Mouse (Mus musculus): Measurements from ENCODE around the gene Zc3h15. TPM values are rescaled to one million over a fixed set of nuclear protein-coding genes. Genes with fewer than 3 reads are reported as not detected.

The Zc3h15 gene
- total and polyA plus RNA-seq, 2 experiments from 2014 or later, result 18.1 to 83.1 TPM

DNA sequence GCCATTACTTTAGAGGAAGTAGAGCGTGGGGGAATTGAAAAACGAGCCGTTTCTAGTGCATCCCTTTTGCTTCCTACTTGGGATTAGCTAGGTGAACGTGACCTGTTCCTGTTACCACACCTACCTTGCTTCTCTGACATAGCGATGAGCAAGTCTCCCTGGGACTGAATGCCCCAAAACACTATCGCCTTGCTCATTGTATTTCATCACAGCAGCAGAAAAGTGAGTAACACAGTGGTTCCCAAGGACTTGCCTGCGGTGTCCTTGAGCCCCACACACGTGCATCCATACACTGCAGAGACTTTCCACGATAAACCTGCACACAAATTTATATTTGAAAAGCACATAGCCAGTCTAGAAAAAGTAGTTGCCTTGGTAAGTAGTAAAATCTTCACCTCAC lies 30.7 kb downstream of the Zc3h15 start:
- Histone ChIP-seq H3K4me3 (ENCODE audit: low read depth, low read length) (no peak overlapping the region), H3K27me3 (ENCODE audit: control insufficient read depth, insufficient read depth, low read length) (no peaks in the 10 kb centered on the region), H3K27ac (ENCODE audit: low read depth) (no peak overlapping the region), H3K4me2 (ENCODE audit: low read depth, low read length) (no peak overlapping the region), H3K36me3 (replicated peaks; ENCODE audit: control insufficient read depth, insufficient read depth, low read length) (no peaks in the 10 kb centered on the region; the same call in 1 of the 2 replicates), H3K4me1 (ENCODE audit: control insufficient read depth, insufficient read depth) (peaks cover 13% of the 10 kb centered on the region; the same call in 1 of the 2 replicates), H3K9me3 (replicated peaks; ENCODE audit: control insufficient read depth, low read length) (no peaks in the 10 kb centered on the region), H3K9ac (replicated peaks; ENCODE audit: low read depth, low read length) (no peak overlapping the region)
- no peak for ATAC-seq (ENCODE audit: insufficient read depth, low read depth)
- TF ChIP-seq EP300 (IDR thresholded peaks at IDR 0.05; ENCODE audit: low read depth) (no peak), CTCF (IDR thresholded peaks at IDR 0.05; ENCODE audit: low read depth) (no peak)
- no peak for DNase-seq (ENCODE audit: low spot score)
- 92% methylated on average over 9 of the region's 9 CpGs for WGBS

DNA sequence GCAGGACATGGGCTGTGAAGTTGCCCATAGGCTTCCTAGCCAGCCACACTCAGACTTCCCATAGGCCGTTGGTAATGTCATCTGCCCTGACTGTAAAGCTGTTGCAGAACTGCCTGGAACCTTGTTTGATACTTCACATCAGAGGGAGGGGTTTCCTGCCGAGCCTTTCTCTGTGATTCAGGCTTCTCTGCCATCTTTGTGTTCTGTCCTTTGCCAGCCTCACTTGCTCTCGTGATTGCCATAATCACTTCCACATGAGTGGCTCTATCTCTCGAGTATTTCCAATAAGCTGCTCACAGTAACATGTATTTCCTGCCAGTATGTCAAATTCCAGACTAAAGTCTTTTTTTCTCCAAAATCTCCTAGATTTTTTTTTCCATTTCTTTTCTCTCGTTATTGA lies 31.4 kb downstream of the Zc3h15 start:
- DNase-seq (ENCODE audit: low spot score) (no peak), ATAC-seq (ENCODE audit: insufficient read depth, low read depth) (no peak)
- Histone ChIP-seq H3K4me1 (ENCODE audit: control insufficient read depth, insufficient read depth) (peaks cover 13% of the 10 kb centered on the region; the same call in 1 of the 2 replicates), H3K4me3 (ENCODE audit: low read depth, low read length) (no peak overlapping the region), H3K9ac (replicated peaks; ENCODE audit: low read depth, low read length) (no peak overlapping the region), H3K27ac (ENCODE audit: low read depth) (no peak overlapping the region), H3K4me2 (ENCODE audit: low read depth, low read length) (no peak overlapping the region), H3K36me3 (replicated peaks; ENCODE audit: control insufficient read depth, insufficient read depth, low read length) (no peaks in the 10 kb centered on the region; the same call in 1 of the 2 replicates), H3K9me3 (replicated peaks; ENCODE audit: control insufficient read depth, low read length) (no peaks in the 10 kb centered on the region), H3K27me3 (ENCODE audit: control insufficient read depth, insufficient read depth, low read length) (no peaks in the 10 kb centered on the region)
- TF ChIP-seq CTCF (IDR thresholded peaks at IDR 0.05; ENCODE audit: low read depth) (no peak), EP300 (IDR thresholded peaks at IDR 0.05; ENCODE audit: low read depth) (no peak)
- WGBS, result 38% methylated on average over 5 of the region's 5 CpGs

DNA sequence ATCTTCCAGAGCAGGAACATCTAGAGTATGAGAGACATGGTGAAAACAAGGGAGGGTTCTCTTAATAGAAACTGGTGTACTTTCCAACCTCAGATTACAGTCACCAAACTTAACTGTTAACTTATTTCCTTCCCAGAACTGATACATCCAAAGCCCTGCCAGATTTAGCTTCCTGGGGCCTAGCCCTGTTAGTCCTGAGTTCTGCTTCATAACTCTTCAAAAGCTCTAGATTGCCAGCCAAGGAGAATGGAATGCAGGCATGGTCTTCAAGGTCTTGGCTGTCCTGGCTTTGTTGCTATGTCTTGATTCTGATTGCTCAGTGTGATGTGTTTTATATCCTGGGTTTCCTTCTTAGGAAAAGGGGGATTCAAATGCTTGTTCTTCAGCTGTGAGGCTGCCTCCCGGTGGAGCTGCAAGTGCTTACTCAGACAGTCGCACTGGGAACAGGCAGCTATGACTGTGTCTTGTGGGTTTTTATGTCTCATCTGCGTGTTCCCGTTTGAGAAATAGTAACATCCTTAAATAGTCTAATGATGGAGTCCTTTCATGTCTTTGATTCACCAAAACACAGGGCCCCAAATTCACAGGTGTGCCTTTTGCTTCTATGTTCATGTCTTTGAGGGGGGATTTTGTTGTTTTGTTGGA lies 32.1 kb downstream of the Zc3h15 start:
- Histone ChIP-seq H3K36me3 (replicated peaks; ENCODE audit: control insufficient read depth, insufficient read depth, low read length) (no peaks in the 10 kb centered on the region; the same call in 1 of the 2 replicates), H3K4me1 (ENCODE audit: control insufficient read depth, insufficient read depth) (peaks cover 13% of the 10 kb centered on the region; the same call in 1 of the 2 replicates), H3K27ac (ENCODE audit: low read depth) (0 out of 2 replicates have a peak overlapping the region, but pooled peaks have one; percentile 22), H3K27me3 (ENCODE audit: control insufficient read depth, insufficient read depth, low read length) (no peaks in the 10 kb centered on the region), H3K4me3 (ENCODE audit: low read depth, low read length) (no peak overlapping the region), H3K4me2 (ENCODE audit: low read depth, low read length) (no peak overlapping the region), H3K9me3 (replicated peaks; ENCODE audit: control insufficient read depth, low read length) (no peaks in the 10 kb centered on the region), H3K9ac (replicated peaks; ENCODE audit: low read depth, low read length) (no peak overlapping the region)
- WGBS, result 81% methylated on average over 4 of the region's 4 CpGs
- TF ChIP-seq CTCF (IDR thresholded peaks at IDR 0.05; ENCODE audit: low read depth), result no peak
- no peak for TF ChIP-seq EP300 (IDR thresholded peaks at IDR 0.05; ENCODE audit: low read depth)
- ATAC-seq (ENCODE audit: insufficient read depth, low read depth), result no peak
- no peak for DNase-seq (ENCODE audit: low spot score)

DNA sequence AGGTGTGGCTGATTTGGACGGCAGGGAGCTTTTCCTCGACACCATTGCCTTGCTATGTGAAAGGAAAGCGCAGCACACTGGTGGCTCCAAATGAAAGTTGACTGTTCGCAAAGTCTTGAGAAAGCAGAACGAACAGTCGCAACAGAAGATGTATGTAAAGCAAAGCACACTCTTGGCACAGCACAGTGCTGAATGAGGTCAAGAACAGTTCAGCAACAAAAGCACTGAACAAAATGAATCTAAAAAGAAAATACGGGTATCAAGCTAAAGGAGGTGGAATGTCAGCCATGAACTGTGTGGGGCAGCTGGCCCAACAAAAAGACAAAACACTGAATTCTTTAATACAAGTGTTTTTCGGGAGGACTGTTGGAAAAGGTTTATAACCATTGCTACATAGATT lies 37.1 kb downstream of the Zc3h15 start:
- no peaks in the 10 kb centered on the region for H3K36me3 ChIP-seq (replicated peaks; ENCODE audit: control insufficient read depth, insufficient read depth, low read length)
- H3K27ac ChIP-seq (ENCODE audit: low read depth), result no peak overlapping the region
- DNase-seq (ENCODE audit: low spot score) (no peak), ATAC-seq (ENCODE audit: insufficient read depth, low read depth) (no peak)
- WGBS, result 76% methylated on average over 8 of the region's 8 CpGs
- TF ChIP-seq EP300 (IDR thresholded peaks at IDR 0.05; ENCODE audit: low read depth), result no peak
- TF ChIP-seq CTCF (IDR thresholded peaks at IDR 0.05; ENCODE audit: low read depth), result no peak
- no peaks in the 10 kb centered on the region for H3K4me1 ChIP-seq (ENCODE audit: control insufficient read depth, insufficient read depth)
- H3K9me3 ChIP-seq (replicated peaks; ENCODE audit: control insufficient read depth, low read length), result no peaks in the 10 kb centered on the region
- no peaks in the 10 kb centered on the region for H3K27me3 ChIP-seq (ENCODE audit: control insufficient read depth, insufficient read depth, low read length)
- no peak overlapping the region for H3K9ac ChIP-seq (replicated peaks; ENCODE audit: low read depth, low read length)
- H3K4me3 ChIP-seq (ENCODE audit: low read depth, low read length), result no peak overlapping the region
- H3K4me2 ChIP-seq (ENCODE audit: low read depth, low read length), result no peak overlapping the region

DNA sequence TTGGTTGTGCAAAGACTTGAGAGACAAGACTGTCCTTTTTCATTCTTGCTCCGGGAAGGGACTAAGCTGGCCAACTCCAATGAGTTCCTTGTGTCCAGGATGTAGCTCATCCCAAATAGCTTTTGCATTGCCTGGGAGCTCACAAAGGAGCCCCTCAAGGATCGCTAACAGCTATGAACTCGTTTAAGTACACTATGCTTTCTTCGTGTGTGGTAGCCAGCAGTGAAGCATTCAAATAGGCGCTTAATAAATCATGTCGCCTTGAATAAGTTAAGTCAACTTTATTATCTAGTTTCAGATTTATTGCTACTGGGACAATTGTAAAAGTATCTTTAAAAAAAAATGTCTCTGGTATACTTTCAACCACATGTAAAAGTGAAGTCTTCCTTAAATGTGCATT lies 37.5 kb downstream of the Zc3h15 start:
- Histone ChIP-seq H3K27me3 (ENCODE audit: control insufficient read depth, insufficient read depth, low read length) (no peaks in the 10 kb centered on the region), H3K4me2 (ENCODE audit: low read depth, low read length) (no peak overlapping the region), H3K9ac (replicated peaks; ENCODE audit: low read depth, low read length) (no peak overlapping the region), H3K27ac (ENCODE audit: low read depth) (no peak overlapping the region), H3K36me3 (replicated peaks; ENCODE audit: control insufficient read depth, insufficient read depth, low read length) (no peaks in the 10 kb centered on the region), H3K4me1 (ENCODE audit: control insufficient read depth, insufficient read depth) (no peaks in the 10 kb centered on the region), H3K4me3 (ENCODE audit: low read depth, low read length) (no peak overlapping the region), H3K9me3 (replicated peaks; ENCODE audit: control insufficient read depth, low read length) (no peaks in the 10 kb centered on the region)
- DNase-seq (ENCODE audit: low spot score), result no peak
- TF ChIP-seq EP300 (IDR thresholded peaks at IDR 0.05; ENCODE audit: low read depth) (no peak), CTCF (IDR thresholded peaks at IDR 0.05; ENCODE audit: low read depth) (no peak)
- WGBS, result 81% methylated on average over 6 of the region's 6 CpGs
- no peak for ATAC-seq (ENCODE audit: insufficient read depth, low read depth)

DNA sequence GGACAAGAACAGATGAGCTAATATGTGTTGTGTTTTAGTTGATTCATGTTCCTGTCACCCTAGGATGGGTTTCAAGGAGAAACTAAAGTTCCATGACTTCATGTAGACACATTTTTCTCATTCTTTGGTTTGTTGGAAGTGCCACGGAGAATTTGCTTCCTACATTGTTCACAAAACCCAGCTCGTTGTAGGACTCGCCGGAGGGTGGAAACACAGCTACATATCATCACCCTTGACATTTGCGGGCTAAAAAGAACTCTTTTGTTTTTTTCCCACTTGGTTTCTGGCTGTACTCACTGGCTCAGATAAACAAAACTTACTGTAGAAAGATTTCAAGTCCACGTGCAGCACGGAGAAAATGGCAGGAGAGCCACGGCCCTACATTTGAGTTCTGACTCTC lies 38.0 kb downstream of the Zc3h15 start:
- WGBS, result 57% methylated on average over 8 of the region's 8 CpGs
- no peak overlapping the region for H3K27ac ChIP-seq (ENCODE audit: low read depth)
- no peak overlapping the region for H3K9ac ChIP-seq (replicated peaks; ENCODE audit: low read depth, low read length)
- H3K4me3 ChIP-seq (ENCODE audit: low read depth, low read length), result no peak overlapping the region
- H3K27me3 ChIP-seq (ENCODE audit: control insufficient read depth, insufficient read depth, low read length), result no peaks in the 10 kb centered on the region
- ATAC-seq (ENCODE audit: insufficient read depth, low read depth) (no peak), DNase-seq (ENCODE audit: low spot score) (no peak)
- no peak for TF ChIP-seq CTCF (IDR thresholded peaks at IDR 0.05; ENCODE audit: low read depth)
- no peak for TF ChIP-seq EP300 (IDR thresholded peaks at IDR 0.05; ENCODE audit: low read depth)
- no peaks in the 10 kb centered on the region for H3K4me1 ChIP-seq (ENCODE audit: control insufficient read depth, insufficient read depth)
- H3K36me3 ChIP-seq (replicated peaks; ENCODE audit: control insufficient read depth, insufficient read depth, low read length), result no peaks in the 10 kb centered on the region
- no peaks in the 10 kb centered on the region for H3K9me3 ChIP-seq (replicated peaks; ENCODE audit: control insufficient read depth, low read length)
- no peak overlapping the region for H3K4me2 ChIP-seq (ENCODE audit: low read depth, low read length)
